Mouse (Mus musculus): ENCODE measurements around the gene Tcea2. TPM values are rescaled to one million over a fixed set of nuclear protein-coding genes. Genes with fewer than 3 reads are reported as not detected.

Gene Tcea2
- polyA plus RNA-seq, 1 experiment from 2014 or later = 30.0 TPM

GRCm38 (mm10) chr2:181721200-181721599, 41.1 kb downstream of the Tcea2 start:
- H3K27me3 ChIP-seq (replicated peaks) = no peaks in the 10 kb centered on the region
- H3K4me1 ChIP-seq = no peaks in the 10 kb centered on the region; the same call in 1 of the 2 replicates
- no peak overlapping the region for H3K9ac ChIP-seq
- no peak overlapping the region for H3K4me2 ChIP-seq (replicated peaks)
- no peaks in the 10 kb centered on the region for H3K9me3 ChIP-seq
- no peak overlapping the region for H3K4me3 ChIP-seq
- peaks cover 4% of the 10 kb centered on the region; the same call in 1 of the 2 replicates for H3K36me3 ChIP-seq
- H3K27ac ChIP-seq = no peak overlapping the region
- ATAC-seq (ENCODE audit: low FRiP score, low read depth) = no peak

GRCm38 (mm10) chr2:181722213-181722612, 42.1 kb downstream of the Tcea2 start:
- H3K9ac ChIP-seq = no peak overlapping the region

GRCm38 (mm10) chr2:181727659-181728262, 47.7 kb downstream of the Tcea2 start:
- Histone ChIP-seq H3K4me2 (replicated peaks) (no peak overlapping the region), H3K9me3 (no peaks in the 10 kb centered on the region), H3K4me1 (peaks cover 6% of the 10 kb centered on the region; the same call in 1 of the 2 replicates), H3K4me3 (no peak overlapping the region), H3K27me3 (replicated peaks) (no peaks in the 10 kb centered on the region), H3K9ac (no peak overlapping the region), H3K36me3 (no peaks in the 10 kb centered on the region), H3K27ac (no peak overlapping the region)
- 50% methylated on average over 9 of the region's 9 CpGs for WGBS
- ATAC-seq (ENCODE audit: low FRiP score, low read depth) = peak; percentile 65

More at GRCm38 (mm10) chr2:181722213-181722612, 42.1 kb downstream of the Tcea2 start:
- WGBS = 18% methylated on average over 3 of the region's 3 CpGs
- Histone ChIP-seq H3K4me1 (no peaks in the 10 kb centered on the region), H3K4me3 (no peak overlapping the region), H3K36me3 (peaks cover 4% of the 10 kb centered on the region; the same call in 1 of the 2 replicates), H3K27ac (no peak overlapping the region), H3K27me3 (replicated peaks) (no peaks in the 10 kb centered on the region), H3K9me3 (no peaks in the 10 kb centered on the region), H3K4me2 (replicated peaks) (no peak overlapping the region)
- 0 out of 2 replicates have a peak, but pooled peaks have one; percentile 41 for ATAC-seq (ENCODE audit: low FRiP score, low read depth)

GRCm38 (mm10) chr2:181730051-181730450, 49.9 kb downstream of the Tcea2 start:
- no peak overlapping the region for H3K4me2 ChIP-seq (replicated peaks)
- H3K27ac ChIP-seq = no peak overlapping the region
- no peaks in the 10 kb centered on the region for H3K9me3 ChIP-seq
- no peak overlapping the region for H3K9ac ChIP-seq
- 64% methylated on average over 3 of the region's 3 CpGs for WGBS
- peaks cover 6% of the 10 kb centered on the region; the same call in 1 of the 2 replicates for H3K4me1 ChIP-seq
- ATAC-seq (ENCODE audit: low FRiP score, low read depth) = no peak
- no peaks in the 10 kb centered on the region for H3K36me3 ChIP-seq
- H3K4me3 ChIP-seq = no peak overlapping the region
- H3K27me3 ChIP-seq (replicated peaks) = no peaks in the 10 kb centered on the region

Other genes starting within 250 kb of the Tcea2 start
- 26.8 and 27.2 TPM in 2 replicates for gene Zbtb46, start 220.9 kb upstream of the Tcea2 start, polyA plus RNA-seq (2016; fragmentation: Nextera tagmentation; extraction: Ambion mirVana)
- 0.14 TPM in 1 of 2 replicates, not detected in the other for gene Abhd16b, start 187.1 kb upstream of the Tcea2 start, polyA plus RNA-seq (2016; fragmentation: Nextera tagmentation; extraction: Ambion mirVana)
- 127 and 130 TPM in 2 replicates for gene Tpd52l2, start 183.2 kb upstream of the Tcea2 start, polyA plus RNA-seq (2016; fragmentation: Nextera tagmentation; extraction: Ambion mirVana)
- 141 and 147 TPM in 2 replicates for gene Dnajc5, start 159.8 kb upstream of the Tcea2 start, polyA plus RNA-seq (2016; fragmentation: Nextera tagmentation; extraction: Ambion mirVana)
- 59.9 and 65.9 TPM in 2 replicates for gene Uckl1, start 95.4 kb upstream of the Tcea2 start, polyA plus RNA-seq (2016; fragmentation: Nextera tagmentation; extraction: Ambion mirVana)
- gene Prpf6, start 88.4 kb upstream of the Tcea2 start, polyA plus RNA-seq (2016; fragmentation: Nextera tagmentation; extraction: Ambion mirVana) = 72.9 and 78.0 TPM in 2 replicates
- 86.5 and 89.6 TPM in 2 replicates for gene Zfp512b, start 87.5 kb upstream of the Tcea2 start, polyA plus RNA-seq (2016; fragmentation: Nextera tagmentation; extraction: Ambion mirVana)
- 107 and 112 TPM in 2 replicates for gene Samd10, start 81.1 kb upstream of the Tcea2 start, polyA plus RNA-seq (2016; fragmentation: Nextera tagmentation; extraction: Ambion mirVana)
- not detected in 2 replicates for gene Gm29797, start 23.3 kb upstream of the Tcea2 start, polyA plus RNA-seq (2016; fragmentation: Nextera tagmentation; extraction: Ambion mirVana)
- 20.3 and 20.6 TPM in 2 replicates for gene Sox18, start 8.7 kb upstream of the Tcea2 start, polyA plus RNA-seq (2016; fragmentation: Nextera tagmentation; extraction: Ambion mirVana)
- 44.0 and 44.8 TPM in 2 replicates for gene Rgs19, start 13.7 kb downstream of the Tcea2 start, polyA plus RNA-seq (2016; fragmentation: Nextera tagmentation; extraction: Ambion mirVana)
- gene Lkaaear1, start 18.1 kb downstream of the Tcea2 start, polyA plus RNA-seq (2016; fragmentation: Nextera tagmentation; extraction: Ambion mirVana) = not detected in 2 replicates
- gene Oprl1, start 34.7 kb downstream of the Tcea2 start, polyA plus RNA-seq (2016; fragmentation: Nextera tagmentation; extraction: Ambion mirVana) = 36.4 and 39.6 TPM in 2 replicates
- gene Myt1, start 83.0 kb downstream of the Tcea2 start, polyA plus RNA-seq (2016; fragmentation: Nextera tagmentation; extraction: Ambion mirVana) = 70.4 and 79.3 TPM in 2 replicates
- gene Pcmtd2, start 157.5 kb downstream of the Tcea2 start, polyA plus RNA-seq (2016; fragmentation: Nextera tagmentation; extraction: Ambion mirVana) = 36.4 and 38.5 TPM in 2 replicates
- gene Polr3k, start 184.0 kb downstream of the Tcea2 start, polyA plus RNA-seq (2016; fragmentation: Nextera tagmentation; extraction: Ambion mirVana) = 88.1 and 93.5 TPM in 2 replicates

Data from neural tube, embryonic 12.5 days (tissue).